Mouse (Mus musculus) megakaryocyte, embryonic 14.5 days (primary cell): ENCODE measurements around the gene Sh3pxd2a. TPM values are rescaled to one million over a fixed set of nuclear protein-coding genes. Genes with fewer than 3 reads are reported as not detected.

Source experiments
- H3K27me3 ChIP-seq: replicated peaks from 2 replicates; pipeline ENCODE3; 2012; ENCODE audit warnings: inconsistent platforms
- H3K36me3 ChIP-seq: replicated peaks from 2 replicates; pipeline ENCODE3; 2012; ENCODE audit warnings: low read length, inconsistent platforms, mixed read lengths
- H3K4me1 ChIP-seq: 2 replicates; pipeline ENCODE4 v1.6.1; 2012; ENCODE audit warnings: inconsistent platforms
- H3K4me3 ChIP-seq: replicated peaks from 2 replicates; pipeline ENCODE3; 2012; ENCODE audit warnings: moderate library complexity, mild to moderate bottlenecking, inconsistent platforms
- H3K9me3 ChIP-seq: 2 replicates; pipeline ENCODE4 v1.6.1; 2012; ENCODE audit warnings: inconsistent platforms
- FLI1 ChIP-seq: IDR thresholded peaks from 2 replicates; pipeline ENCODE4 v1.6.1; 2012; ENCODE audit warnings: low read length, inconsistent platforms, mixed read lengths
- GATA1 ChIP-seq: IDR thresholded peaks from 3 replicates; pipeline ENCODE4 v1.6.1; 2012; ENCODE audit warnings: mixed read lengths, low read length, inconsistent platforms, borderline replicate concordance
- polyA plus RNA-seq: library from polyadenylated mRNA; stranded (reverse); fragments of >175 nt; gene quantifications from 2 replicates; pipeline ENCODE4 v1.2.3, GENCODE M21; 2012; ENCODE audit warnings: low replicate concordance; ENCODE audit not compliant: insufficient read depth

The Sh3pxd2a gene
- polyA plus RNA-seq, 1 experiment = 0.21 TPM

DNA sequence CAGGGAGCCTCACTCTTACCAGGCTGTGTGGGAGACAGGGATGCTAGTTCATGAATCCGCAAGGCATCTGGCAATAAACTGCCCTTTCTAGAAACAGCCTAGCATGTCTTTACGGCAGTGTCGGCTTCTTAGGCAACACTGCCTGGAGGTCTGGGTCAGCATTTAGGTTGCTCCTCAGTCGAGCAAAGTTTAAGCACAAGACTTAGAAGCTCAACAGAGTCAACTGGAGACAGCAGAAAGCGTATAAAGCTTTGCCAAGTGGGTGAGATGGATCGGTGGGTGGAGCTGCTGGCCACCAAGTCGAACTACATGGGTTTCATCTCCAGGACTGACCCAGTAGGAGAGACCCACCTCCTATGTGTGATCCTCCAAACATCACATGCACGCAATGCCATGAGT is 157.3 kb downstream of the Sh3pxd2a start:
- Histone ChIP-seq H3K36me3 (no peaks in the 10 kb centered on the region), H3K27me3 (peaks cover 67% of the 10 kb centered on the region), H3K4me1 (no peaks in the 10 kb centered on the region), H3K9me3 (no peaks in the 10 kb centered on the region), H3K4me3 (no peak overlapping the region)
- TF ChIP-seq GATA1 (no peak), FLI1 (no peak)

DNA sequence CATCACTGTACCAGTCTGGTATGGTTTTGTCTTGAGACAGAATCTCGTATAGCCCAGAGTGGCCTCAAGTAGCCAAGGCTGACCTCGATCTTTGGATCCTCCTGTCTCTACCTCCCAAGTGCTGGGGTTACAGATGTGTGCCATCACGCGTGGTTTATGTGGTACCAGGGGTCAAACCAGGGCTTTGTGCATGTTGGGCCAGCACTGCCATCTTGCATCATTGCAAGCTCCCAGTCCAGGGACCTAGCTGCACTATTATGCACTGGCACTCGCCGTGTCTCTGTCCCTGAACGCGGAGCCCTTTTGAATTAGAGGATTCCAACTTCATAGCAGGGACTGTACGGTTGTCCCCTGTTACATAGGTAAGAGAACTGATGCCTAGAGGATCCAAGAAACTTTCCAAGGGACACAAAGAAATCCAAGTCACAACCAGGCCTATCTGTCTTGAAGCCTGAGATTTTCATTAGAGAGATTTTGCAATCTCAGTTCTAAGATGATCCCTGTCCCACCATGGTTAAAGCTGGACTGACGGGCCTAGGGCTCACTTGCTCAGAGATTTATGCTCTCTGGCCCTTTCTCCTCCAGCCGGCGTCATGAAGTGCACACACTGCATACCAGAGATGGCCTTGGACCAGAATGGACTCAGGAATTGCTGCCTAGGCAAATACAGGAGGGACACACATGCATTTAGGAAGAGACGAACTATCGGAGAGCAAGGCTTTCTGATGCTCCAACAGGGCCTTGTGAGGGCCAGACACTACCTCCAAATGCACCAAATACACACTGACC is 157.9 kb downstream of the Sh3pxd2a start:
- no peak for TF ChIP-seq FLI1
- TF ChIP-seq GATA1 = no peak
- H3K4me3 ChIP-seq = no peak overlapping the region
- H3K36me3 ChIP-seq = no peaks in the 10 kb centered on the region
- H3K4me1 ChIP-seq = no peaks in the 10 kb centered on the region
- no peaks in the 10 kb centered on the region for H3K9me3 ChIP-seq
- H3K27me3 ChIP-seq = peaks cover 63% of the 10 kb centered on the region

DNA sequence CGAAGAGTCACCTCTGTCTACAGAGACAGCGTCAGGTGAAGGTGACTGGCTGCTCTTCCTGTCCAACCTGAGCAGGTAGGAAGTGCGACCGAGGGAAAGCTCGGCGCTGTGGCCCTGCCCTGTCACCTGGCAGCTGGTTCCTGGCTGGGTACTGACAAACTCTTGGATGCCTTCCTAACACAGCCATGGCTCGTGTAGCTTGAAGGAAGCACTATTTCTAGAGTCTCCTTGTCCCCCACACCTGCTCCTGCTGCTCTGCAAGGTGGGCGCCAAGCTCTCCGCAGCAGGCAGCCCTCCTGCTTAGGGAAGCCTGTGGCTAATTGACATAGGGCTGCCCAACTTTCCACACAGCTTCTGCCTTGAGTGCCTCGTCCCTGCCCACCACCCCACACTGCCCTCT is 158.8 kb downstream of the Sh3pxd2a start:
- Histone ChIP-seq H3K4me3 (no peak overlapping the region), H3K9me3 (no peaks in the 10 kb centered on the region), H3K27me3 (peaks cover 63% of the 10 kb centered on the region), H3K4me1 (no peaks in the 10 kb centered on the region), H3K36me3 (no peaks in the 10 kb centered on the region)
- TF ChIP-seq FLI1 (no peak), GATA1 (no peak)

- no peaks in the 10 kb centered on the region for H3K36me3 ChIP-seq
- no peaks in the 10 kb centered on the region for H3K9me3 ChIP-seq
- peaks cover 59% of the 10 kb centered on the region for H3K27me3 ChIP-seq
- TF ChIP-seq GATA1 (no peak), FLI1 (no peak)
- H3K4me3 ChIP-seq = no peak overlapping the region
- no peaks in the 10 kb centered on the region for H3K4me1 ChIP-seq
These were observed 159.9 kb downstream of the Sh3pxd2a start for GRCm38 (mm10) chr19:47304170-47304745.

GRCm38 (mm10) chr19:47303128-47303527 is 161.1 kb downstream of the Sh3pxd2a start:
- no peak for TF ChIP-seq GATA1
- Histone ChIP-seq H3K27me3 (peaks cover 64% of the 10 kb centered on the region), H3K4me3 (no peak overlapping the region), H3K4me1 (no peaks in the 10 kb centered on the region), H3K36me3 (no peaks in the 10 kb centered on the region), H3K9me3 (no peaks in the 10 kb centered on the region)

GRCm38 (mm10) chr19:47302191-47302852 is 161.9 kb downstream of the Sh3pxd2a start:
- no peak overlapping the region for H3K4me3 ChIP-seq
- no peak for TF ChIP-seq FLI1
- TF ChIP-seq GATA1 = no peak
- H3K27me3 ChIP-seq = peaks cover 68% of the 10 kb centered on the region
- no peaks in the 10 kb centered on the region for H3K36me3 ChIP-seq
- no peaks in the 10 kb centered on the region for H3K4me1 ChIP-seq
- H3K9me3 ChIP-seq = no peaks in the 10 kb centered on the region

GRCm38 (mm10) chr19:47301303-47302190 is 162.7 kb downstream of the Sh3pxd2a start:
- TF ChIP-seq FLI1 (no peak), GATA1 (no peak)
- no peak overlapping the region for H3K4me3 ChIP-seq
- H3K36me3 ChIP-seq = no peaks in the 10 kb centered on the region
- H3K4me1 ChIP-seq = no peaks in the 10 kb centered on the region
- H3K27me3 ChIP-seq = peaks cover 65% of the 10 kb centered on the region
- H3K9me3 ChIP-seq = no peaks in the 10 kb centered on the region

DNA sequence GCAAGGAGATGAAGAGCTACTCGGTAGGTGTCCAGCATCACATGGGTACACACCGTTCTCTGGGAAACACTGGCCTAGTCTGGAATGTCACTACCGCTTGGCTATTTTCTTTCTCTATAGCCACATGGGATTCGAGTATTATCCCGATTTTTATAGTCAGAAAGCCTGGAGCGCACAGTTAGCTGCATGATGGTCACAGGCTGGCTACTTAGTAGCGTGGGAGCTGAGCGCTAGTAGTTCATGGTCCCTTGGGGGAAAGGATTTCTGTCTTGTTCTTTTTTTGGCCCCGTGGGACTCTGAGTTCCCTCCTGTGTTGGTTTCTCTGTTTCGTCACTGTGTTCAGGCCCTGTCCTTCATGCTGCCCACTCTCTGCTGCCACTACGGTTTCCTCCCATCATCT is 166.1 kb downstream of the Sh3pxd2a start:
- no peak for TF ChIP-seq FLI1
- TF ChIP-seq GATA1 = no peak
- H3K4me1 ChIP-seq = no peaks in the 10 kb centered on the region
- no peak overlapping the region for H3K4me3 ChIP-seq
- no peaks in the 10 kb centered on the region for H3K36me3 ChIP-seq
- no peaks in the 10 kb centered on the region for H3K9me3 ChIP-seq
- peaks cover 52% of the 10 kb centered on the region for H3K27me3 ChIP-seq

GRCm38 (mm10) chr19:47292451-47292951 is 171.7 kb downstream of the Sh3pxd2a start:
- H3K4me1 ChIP-seq = no peaks in the 10 kb centered on the region
- no peaks in the 10 kb centered on the region for H3K36me3 ChIP-seq
- no peak overlapping the region for H3K4me3 ChIP-seq
- peaks cover 46% of the 10 kb centered on the region for H3K27me3 ChIP-seq
- H3K9me3 ChIP-seq = no peaks in the 10 kb centered on the region
- TF ChIP-seq GATA1 = no peak
- no peak for TF ChIP-seq FLI1
